In the genomic region with DNA sequence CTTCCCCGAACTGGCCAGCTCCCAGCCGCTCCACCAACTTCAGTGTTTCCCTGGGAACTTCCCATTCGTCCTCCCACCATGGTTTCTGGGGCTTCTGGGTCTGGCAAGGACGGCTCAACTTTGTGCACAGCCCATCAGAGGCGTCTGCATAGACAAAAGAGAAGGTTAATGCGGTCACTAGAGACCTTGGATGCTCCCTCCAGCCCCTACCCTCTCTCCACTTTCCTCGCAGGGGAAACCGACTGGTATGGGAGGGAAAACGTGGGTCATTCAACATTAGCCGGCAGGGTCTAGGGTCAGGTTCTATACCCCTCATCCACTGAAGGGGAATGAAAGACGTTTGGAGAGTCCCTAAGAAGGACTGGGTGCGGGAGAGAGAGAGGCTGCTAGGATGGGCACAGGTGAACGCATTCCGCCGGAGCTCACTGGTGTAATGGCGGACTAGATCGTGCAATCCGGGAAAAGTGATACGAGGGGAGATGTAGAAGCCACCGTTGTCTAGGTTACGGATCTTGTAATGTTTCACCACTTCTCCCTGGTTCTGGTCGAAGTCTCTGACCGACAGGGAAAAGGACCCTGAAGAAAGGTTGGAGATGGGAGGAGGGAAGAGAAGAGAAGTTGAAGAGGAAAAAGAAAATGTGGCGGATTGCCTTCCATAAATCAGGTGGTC, we compare ENCODE assay signal across 8 mouse cellular contexts. TPM values are rescaled to one million over a fixed set of nuclear protein-coding genes. Genes with fewer than 3 reads are reported as not detected.
A peak's percentile ranks its signal among the peaks of the same experiment; 100 is the strongest.
DNase-seq lines count a peak whose midpoint lies in the region; ATAC-seq and TF ChIP-seq lines count a peak whose summit lies in the region.

No protein-coding gene starts in this region.

- under 1% methylated on average over 24 of the region's 24 CpGs for WGBS in kidney, postnatal 0 days
- WGBS in embryonic facial prominence, embryonic 12.5 days, result 1% methylated on average over 23 of the region's 24 CpGs
- 1% methylated on average over 24 of the region's 24 CpGs for WGBS in hindbrain, embryonic 16.5 days

- 0 out of 2 replicates have a peak, but pooled peaks cover 3% of the 10 kb centered on the region for H3K4me1 ChIP-seq in kidney, postnatal 0 days (replicated peaks; ENCODE audit: insufficient read depth, low read length)
- peaks cover 39% of the 10 kb centered on the region for H3K4me1 ChIP-seq in G1E (ENCODE audit: insufficient read depth, low read depth, low read length)
- no peaks in the 10 kb centered on the region for H3K4me1 ChIP-seq in embryonic facial prominence, embryonic 12.5 days
- H3K4me1 ChIP-seq in hindbrain, embryonic 16.5 days (ENCODE audit: control insufficient read depth, insufficient read depth, low read depth, low read length), result peaks cover 4% of the 10 kb centered on the region
- H3K4me1 ChIP-seq in megakaryocyte, embryonic 14.5 days, result peaks cover 38% of the 10 kb centered on the region

- DNase-seq in kidney, postnatal 0 days (ENCODE audit: low spot score), result no peak
- no peak for DNase-seq in kidney, adult 9 months
- DNase-seq in G1E (ENCODE audit: low spot score), result no peak
- DNase-seq in testis, postnatal 14 days (ENCODE audit: low spot score), result peak; percentile 27
- DNase-seq in gastrocnemius, adult 8-10 months (ENCODE audit: low spot score in 2 of 2), result no peak

- H3K4me3 ChIP-seq in kidney, postnatal 0 days (replicated peaks; ENCODE audit: low read depth, low read length), result peak overlapping the region; percentile 47
- H3K4me3 ChIP-seq in G1E (ENCODE audit: low read depth, low read length), result peak overlapping the region; percentile 71
- peak overlapping the region; percentile 47 for H3K4me3 ChIP-seq in embryonic facial prominence, embryonic 12.5 days
- peak overlapping the region; percentile 54 for H3K4me3 ChIP-seq in hindbrain, embryonic 16.5 days (ENCODE audit: low read length)
- H3K4me3 ChIP-seq in megakaryocyte, embryonic 14.5 days (replicated peaks), result peak overlapping the region; percentile 96

- peak overlapping the region; percentile 92 for H3K4me2 ChIP-seq in kidney, postnatal 0 days (ENCODE audit: low read length)
- peak overlapping the region; percentile 83 for H3K4me2 ChIP-seq in embryonic facial prominence, embryonic 12.5 days (replicated peaks)
- peak overlapping the region; percentile 86 for H3K4me2 ChIP-seq in hindbrain, embryonic 16.5 days (ENCODE audit: low read length)

- H3K9me3 ChIP-seq in kidney, postnatal 0 days (replicated peaks; ENCODE audit: low read length), result no peaks in the 10 kb centered on the region
- no peaks in the 10 kb centered on the region for H3K9me3 ChIP-seq in G1E (replicated peaks)
- H3K9me3 ChIP-seq in embryonic facial prominence, embryonic 12.5 days, result no peaks in the 10 kb centered on the region
- no peaks in the 10 kb centered on the region for H3K9me3 ChIP-seq in hindbrain, embryonic 16.5 days (ENCODE audit: control insufficient read depth, low read length)
- no peaks in the 10 kb centered on the region for H3K9me3 ChIP-seq in megakaryocyte, embryonic 14.5 days

- H3K9ac ChIP-seq in kidney, postnatal 0 days (ENCODE audit: low read depth, low read length), result peak overlapping the region; percentile 58
- H3K9ac ChIP-seq in embryonic facial prominence, embryonic 12.5 days, result peak overlapping the region; percentile 52
- H3K9ac ChIP-seq in hindbrain, embryonic 16.5 days (ENCODE audit: low read depth, low read length), result peak overlapping the region; percentile 70

- peak; percentile 58 for ATAC-seq in kidney, postnatal 0 days (replicated peaks; ENCODE audit: low FRiP score, low read depth)
- ATAC-seq in G1E (ENCODE audit: extremely low read depth, insufficient number of reproducible peaks, low FRiP score, poor library complexity, severe bottlenecking), result no peak
- peak; percentile 74; the same call in 1 of the 2 replicates for ATAC-seq in embryonic facial prominence, embryonic 12.5 days (ENCODE audit: insufficient number of reproducible peaks, insufficient read depth, low FRiP score, low TSS enrichment)
- ATAC-seq in hindbrain, embryonic 16.5 days, result peak; percentile 79

- H3K27ac ChIP-seq in kidney, postnatal 0 days, result peak overlapping the region; percentile 63
- peak overlapping the region; percentile 56 for H3K27ac ChIP-seq in embryonic facial prominence, embryonic 12.5 days
- H3K27ac ChIP-seq in hindbrain, embryonic 16.5 days (ENCODE audit: low read depth, low read length), result peak overlapping the region; percentile 79

- no peaks in the 10 kb centered on the region for H3K36me3 ChIP-seq in kidney, postnatal 0 days (ENCODE audit: insufficient read depth, low read length)
- no peaks in the 10 kb centered on the region for H3K36me3 ChIP-seq in G1E (replicated peaks)
- H3K36me3 ChIP-seq in embryonic facial prominence, embryonic 12.5 days, result no peaks in the 10 kb centered on the region
- H3K36me3 ChIP-seq in hindbrain, embryonic 16.5 days (ENCODE audit: control insufficient read depth, insufficient read depth, low read length), result no peaks in the 10 kb centered on the region
- no peaks in the 10 kb centered on the region for H3K36me3 ChIP-seq in megakaryocyte, embryonic 14.5 days (replicated peaks; ENCODE audit: low read length)

- no peak for TF ChIP-seq CTCF in kidney, postnatal 0 days (IDR thresholded peaks at IDR 0.05; ENCODE audit: low read depth)
- no peak for TF ChIP-seq CTCF in G1E (IDR thresholded peaks at IDR 0.05; ENCODE audit: low read depth, low read length)

- no peaks in the 10 kb centered on the region for H3K27me3 ChIP-seq in kidney, postnatal 0 days (ENCODE audit: insufficient read depth, low read length)
- peaks cover 35% of the 10 kb centered on the region for H3K27me3 ChIP-seq in G1E (ENCODE audit: insufficient read depth, low read length)
- H3K27me3 ChIP-seq in embryonic facial prominence, embryonic 12.5 days, result no peaks in the 10 kb centered on the region
- H3K27me3 ChIP-seq in hindbrain, embryonic 16.5 days (replicated peaks; ENCODE audit: control insufficient read depth, insufficient read depth, low read length), result no peaks in the 10 kb centered on the region
- H3K27me3 ChIP-seq in megakaryocyte, embryonic 14.5 days (replicated peaks), result peaks cover 13% of the 10 kb centered on the region

RNA-seq across cellular contexts. Expression of a gene that starts 13.5 kb away (rescaled TPM):
- polyA plus RNA-seq in kidney, postnatal 0 days (2015; fragmentation: Nextera tagmentation; extraction: Ambion mirVana), result 170 and 196 TPM in 2 replicates
- total RNA-seq in G1E (2014; fragmentation: Nextera tagmentation) (79.8 and 86.5 TPM in 2 replicates), G1E (2017) (64.5 and 76.7 TPM in 2 replicates)
- 53.7 and 63.6 TPM in 2 replicates for polyA plus RNA-seq in G1E (2012)
- 246 and 251 TPM in 2 replicates for polyA plus RNA-seq in embryonic facial prominence, embryonic 12.5 days (2016; fragmentation: Nextera tagmentation; extraction: Ambion mirVana)
- 80.5 and 90.0 TPM in 2 replicates for polyA plus RNA-seq in hindbrain, embryonic 16.5 days (2015; fragmentation: Nextera tagmentation; extraction: Ambion mirVana)
- polyA plus RNA-seq in megakaryocyte, embryonic 14.5 days (2012; ENCODE audit: insufficient read depth, low replicate concordance), result 6.0 and 38.0 TPM in 2 replicates
- 1 to 10 TPM; 6.7 to 9.7 (median 7.6) TPM for total RNA-seq in gastrocnemius, adult 8-10 months (2022)

RNA-seq across cellular contexts. Expression of a gene that starts 17.4 kb away (rescaled TPM):
- polyA plus RNA-seq in kidney, postnatal 0 days (2015; fragmentation: Nextera tagmentation; extraction: Ambion mirVana), result 8.8 and 9.1 TPM in 2 replicates
- total RNA-seq in G1E (2014; fragmentation: Nextera tagmentation) (3.5 TPM in 1 of 2 replicates, not detected in the other), G1E (2017) (1.7 and 2.1 TPM in 2 replicates)
- 1.3 and 1.8 TPM in 2 replicates for polyA plus RNA-seq in G1E (2012)
- polyA plus RNA-seq in embryonic facial prominence, embryonic 12.5 days (2016; fragmentation: Nextera tagmentation; extraction: Ambion mirVana), result 10.8 and 12.6 TPM in 2 replicates
- polyA plus RNA-seq in hindbrain, embryonic 16.5 days (2015; fragmentation: Nextera tagmentation; extraction: Ambion mirVana), result 13.5 and 13.9 TPM in 2 replicates
- polyA plus RNA-seq in megakaryocyte, embryonic 14.5 days (2012; ENCODE audit: insufficient read depth, low replicate concordance), result 1.7 TPM in 1 of 2 replicates, not detected in the other
- total RNA-seq in gastrocnemius, adult 8-10 months (2022), result not detected

RNA-seq across cellular contexts. Expression of a gene that starts 22.4 kb away (rescaled TPM):
- 39.9 and 40.3 TPM in 2 replicates for polyA plus RNA-seq in kidney, postnatal 0 days (2015; fragmentation: Nextera tagmentation; extraction: Ambion mirVana)
- total RNA-seq in G1E (2014; fragmentation: Nextera tagmentation) (not detected in 2 replicates), G1E (2017) (not detected in 2 replicates)
- polyA plus RNA-seq in G1E (2012), result not detected in 2 replicates
- polyA plus RNA-seq in embryonic facial prominence, embryonic 12.5 days (2016; fragmentation: Nextera tagmentation; extraction: Ambion mirVana), result 3.6 and 5.1 TPM in 2 replicates
- polyA plus RNA-seq in hindbrain, embryonic 16.5 days (2015; fragmentation: Nextera tagmentation; extraction: Ambion mirVana), result 0.35 and 0.58 TPM in 2 replicates
- not detected in 2 replicates for polyA plus RNA-seq in megakaryocyte, embryonic 14.5 days (2012; ENCODE audit: insufficient read depth, low replicate concordance)
- total RNA-seq in gastrocnemius, adult 8-10 months (2022), result not detected

RNA-seq across cellular contexts. Expression of a gene that starts 42.6 kb away (rescaled TPM):
- polyA plus RNA-seq in kidney, postnatal 0 days (2015; fragmentation: Nextera tagmentation; extraction: Ambion mirVana), result 613 and 625 TPM in 2 replicates
- total RNA-seq in G1E (2014; fragmentation: Nextera tagmentation), result 14.5 and 18.7 TPM in 2 replicates
- total RNA-seq in G1E (2017), result 13.4 and 13.6 TPM in 2 replicates
- 38.9 and 47.0 TPM in 2 replicates for polyA plus RNA-seq in G1E (2012)
- polyA plus RNA-seq in embryonic facial prominence, embryonic 12.5 days (2016; fragmentation: Nextera tagmentation; extraction: Ambion mirVana), result 1,543 and 1,552 TPM in 2 replicates
- polyA plus RNA-seq in hindbrain, embryonic 16.5 days (2015; fragmentation: Nextera tagmentation; extraction: Ambion mirVana), result 1,546 and 1,575 TPM in 2 replicates
- 5.0 and 61.7 TPM in 2 replicates for polyA plus RNA-seq in megakaryocyte, embryonic 14.5 days (2012; ENCODE audit: insufficient read depth, low replicate concordance)
- total RNA-seq in gastrocnemius, adult 8-10 months (2022), result 1 to 10 TPM in 2 of 4 experiments, under 1 TPM in 2; 0.19 to 1.1 (median 0.78) TPM

RNA-seq across cellular contexts. Expression of a gene that starts 44.5 kb away (rescaled TPM):
- 284 and 298 TPM in 2 replicates for polyA plus RNA-seq in kidney, postnatal 0 days (2015; fragmentation: Nextera tagmentation; extraction: Ambion mirVana)
- total RNA-seq in G1E (2014; fragmentation: Nextera tagmentation) (152 and 159 TPM in 2 replicates), G1E (2017) (241 and 272 TPM in 2 replicates)
- 130 and 133 TPM in 2 replicates for polyA plus RNA-seq in G1E (2012)
- polyA plus RNA-seq in embryonic facial prominence, embryonic 12.5 days (2016; fragmentation: Nextera tagmentation; extraction: Ambion mirVana), result 257 and 260 TPM in 2 replicates
- polyA plus RNA-seq in hindbrain, embryonic 16.5 days (2015; fragmentation: Nextera tagmentation; extraction: Ambion mirVana), result 216 and 223 TPM in 2 replicates
- 54.3 and 121 TPM in 2 replicates for polyA plus RNA-seq in megakaryocyte, embryonic 14.5 days (2012; ENCODE audit: insufficient read depth, low replicate concordance)
- total RNA-seq in gastrocnemius, adult 8-10 months (2022), result 100 to 1,000 TPM; 142 to 156 (median 148) TPM
